Mouse (Mus musculus) testis, adult 2 months (tissue): ENCODE measurements around the gene Rpl41. TPM values are rescaled to one million over a fixed set of nuclear protein-coding genes. Genes with fewer than 3 reads are reported as not detected.

Experiments used
- H3K27ac ChIP-seq: fragments of 200-500 bp; 2 replicates; pipeline ENCODE4 v1.5.1; 2012; ENCODE audit warnings: low read depth, low read length; ENCODE audit not compliant: control insufficient read depth, insufficient read depth
- H3K27me3 ChIP-seq: fragments of 200-500 bp; 2 replicates; pipeline ENCODE4 v1.6.1; 2012; ENCODE audit warnings: mild to moderate bottlenecking, low read length, moderate library complexity; ENCODE audit not compliant: control insufficient read depth, insufficient read depth
- H3K36me3 ChIP-seq: fragments of 200-500 bp; 2 replicates; pipeline ENCODE4 v1.6.1; 2012; ENCODE audit warnings: mild to moderate bottlenecking, low read length; ENCODE audit not compliant: control insufficient read depth, insufficient read depth
- H3K4me1 ChIP-seq: fragments of 200-500 bp; 2 replicates; pipeline ENCODE4 v1.6.1; 2012; ENCODE audit warnings: low read length; ENCODE audit not compliant: control insufficient read depth, insufficient read depth
- H3K4me3 ChIP-seq: fragments of 200-500 bp; 2 replicates; pipeline ENCODE4 v1.5.1; 2012; ENCODE audit warnings: low read depth, mild to moderate bottlenecking, low read length, moderate library complexity, mixed read lengths; ENCODE audit not compliant: control insufficient read depth
- CTCF ChIP-seq: fragments of 200-500 bp; IDR thresholded peaks from 2 replicates; pipeline ENCODE4 v1.5.1; 2012; ENCODE audit warnings: low read depth, mild to moderate bottlenecking, inconsistent platforms, low read length, moderate library complexity; ENCODE audit not compliant: control insufficient read depth, insufficient read depth, insufficient replicate concordance
- POLR2A ChIP-seq: fragments of 200-500 bp; IDR thresholded peaks from 2 replicates; pipeline ENCODE4 v1.6.1; 2012; ENCODE audit warnings: low read depth, mild to moderate bottlenecking, inconsistent platforms, low read length, moderate library complexity; ENCODE audit not compliant: control insufficient read depth
- polyA plus RNA-seq: library from polyadenylated mRNA; depleted of rRNA; stranded (reverse); fragments of >200 nt; gene quantifications from 2 replicates; pipeline ENCODE4 v1.2.3, GENCODE M21; 2012

Rpl41 gene
- polyA plus RNA-seq, 1 experiment, result 1,504 TPM

- no peak overlapping the region; the same call in 1 of the 2 replicates for H3K4me3 ChIP-seq
- no peaks in the 10 kb centered on the region; the same call in 1 of the 2 replicates for H3K27me3 ChIP-seq
- TF ChIP-seq POLR2A, result no peak
- no peak for TF ChIP-seq CTCF
- H3K36me3 ChIP-seq, result no peaks in the 10 kb centered on the region
- peaks cover 11% of the 10 kb centered on the region for H3K4me1 ChIP-seq
- H3K27ac ChIP-seq, result no peak overlapping the region
These were observed 33.1 kb downstream of the Rpl41 start for GRCm38 (mm10) chr10:128516029-128516428.

GRCm38 (mm10) chr10:128515044-128515443 is 34.1 kb downstream of the Rpl41 start:
- Histone ChIP-seq H3K36me3 (no peaks in the 10 kb centered on the region), H3K27me3 (no peaks in the 10 kb centered on the region; the same call in 1 of the 2 replicates), H3K4me1 (peaks cover 11% of the 10 kb centered on the region), H3K27ac (no peak overlapping the region), H3K4me3 (no peak overlapping the region)
- no peak for TF ChIP-seq CTCF
- TF ChIP-seq POLR2A, result no peak

- H3K4me3 ChIP-seq, result no peak overlapping the region
- peaks cover 9% of the 10 kb centered on the region for H3K4me1 ChIP-seq
- H3K27ac ChIP-seq, result no peak overlapping the region
These were observed 37.3 kb downstream of the Rpl41 start for GRCm38 (mm10) chr10:128511761-128512160.

DNA sequence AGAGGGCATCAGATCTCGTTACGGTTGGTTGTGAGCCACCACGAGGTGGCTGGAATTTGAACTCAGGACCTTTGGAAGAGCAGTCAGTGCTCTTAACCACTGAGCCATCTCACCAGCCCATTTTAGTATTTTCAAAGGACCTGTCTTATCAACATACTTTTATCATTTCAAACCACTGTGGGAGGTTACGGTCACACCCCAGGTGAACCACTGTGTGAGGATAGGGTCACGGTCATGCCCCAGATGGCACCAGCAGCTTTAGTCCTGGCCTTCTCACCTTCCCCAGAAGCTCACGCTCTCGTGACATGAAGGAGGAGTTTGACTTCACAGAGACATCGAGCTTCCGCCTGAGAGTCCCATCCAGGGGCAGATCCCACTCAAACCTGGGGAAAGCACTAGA is 37.9 kb downstream of the Rpl41 start:
- Histone ChIP-seq H3K4me3 (no peak overlapping the region), H3K4me1 (peaks cover 7% of the 10 kb centered on the region), H3K27ac (no peak overlapping the region), H3K27me3 (no peaks in the 10 kb centered on the region; the same call in 1 of the 2 replicates), H3K36me3 (no peaks in the 10 kb centered on the region)
- TF ChIP-seq POLR2A (no peak), CTCF (no peak)

More at GRCm38 (mm10) chr10:128511761-128512160, 37.3 kb downstream of the Rpl41 start:
- Histone ChIP-seq H3K27me3 (no peaks in the 10 kb centered on the region; the same call in 1 of the 2 replicates), H3K36me3 (no peaks in the 10 kb centered on the region)
- no peak for TF ChIP-seq CTCF
- no peak for TF ChIP-seq POLR2A

DNA sequence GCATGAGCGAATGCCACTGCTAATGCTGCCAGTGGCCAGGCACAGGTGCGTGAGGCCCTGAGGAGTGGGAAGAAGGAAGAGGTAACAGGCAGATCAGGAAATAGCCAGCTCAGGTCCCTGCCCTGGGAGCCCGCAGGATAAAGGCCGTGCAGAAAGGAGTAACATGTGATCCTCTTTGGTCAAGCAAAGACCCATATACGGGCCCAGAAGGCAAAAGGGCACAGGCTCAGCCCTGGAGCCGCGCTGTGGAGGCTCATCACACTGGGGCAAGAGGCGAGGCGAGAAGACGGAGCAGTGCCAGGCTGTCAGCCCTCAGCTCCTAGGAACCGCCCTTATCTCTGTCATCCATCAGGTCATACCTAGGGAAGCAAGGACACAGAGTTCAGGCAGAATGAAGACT is 38.8 kb downstream of the Rpl41 start:
- Histone ChIP-seq H3K27ac (no peak overlapping the region), H3K4me3 (no peak overlapping the region), H3K27me3 (no peaks in the 10 kb centered on the region), H3K36me3 (no peaks in the 10 kb centered on the region), H3K4me1 (no peaks in the 10 kb centered on the region)
- TF ChIP-seq POLR2A (no peak), CTCF (no peak)

DNA sequence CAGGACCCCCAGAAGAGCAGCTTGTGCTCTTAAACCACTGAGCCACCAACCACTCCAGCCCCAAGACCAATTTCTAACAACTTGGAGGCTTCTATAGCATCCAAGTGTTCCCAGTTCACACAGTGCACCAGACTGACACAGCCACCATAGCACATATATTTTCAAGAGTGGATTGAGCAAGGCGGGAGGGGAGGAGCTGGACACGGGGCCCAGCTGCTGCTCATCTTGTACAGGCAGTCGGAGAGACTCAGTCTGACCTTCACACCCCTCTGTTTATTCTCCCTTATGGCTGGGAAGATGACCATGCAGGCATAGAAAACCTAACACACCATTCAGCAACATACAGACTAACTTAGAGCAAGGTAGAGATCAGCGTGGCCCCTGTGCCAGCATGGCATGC is 39.3 kb downstream of the Rpl41 start:
- no peaks in the 10 kb centered on the region for H3K36me3 ChIP-seq
- no peaks in the 10 kb centered on the region for H3K27me3 ChIP-seq
- H3K4me1 ChIP-seq, result no peaks in the 10 kb centered on the region; the same call in 1 of the 2 replicates
- H3K27ac ChIP-seq, result no peak overlapping the region
- no peak overlapping the region for H3K4me3 ChIP-seq
- TF ChIP-seq CTCF, result no peak
- TF ChIP-seq POLR2A, result no peak

DNA sequence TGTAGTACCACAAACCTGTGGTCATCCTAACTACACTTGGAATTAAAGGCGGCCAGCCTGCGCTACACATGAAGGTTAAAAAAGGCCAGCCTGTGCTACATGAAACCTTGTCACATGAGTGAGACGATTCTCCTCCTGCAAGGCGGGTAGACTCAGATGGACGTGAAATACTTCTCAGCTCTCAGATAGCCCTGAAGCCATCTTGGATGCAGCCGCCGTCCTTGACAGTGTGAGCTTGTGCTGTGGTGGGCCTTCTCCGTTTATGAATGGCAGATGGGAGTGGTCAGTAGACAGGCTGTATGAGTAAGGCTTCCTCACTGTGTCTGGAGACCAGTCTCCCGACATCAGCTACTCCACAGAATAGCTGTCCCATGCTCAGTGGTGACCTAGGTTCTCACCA is 39.9 kb downstream of the Rpl41 start:
- TF ChIP-seq POLR2A (no peak), CTCF (no peak)
- Histone ChIP-seq H3K27ac (no peak overlapping the region), H3K4me1 (peaks cover 2% of the 10 kb centered on the region)

GRCm38 (mm10) chr10:128508260-128508659 is 40.8 kb downstream of the Rpl41 start:
- peaks cover 2% of the 10 kb centered on the region for H3K4me1 ChIP-seq
- no peak overlapping the region for H3K27ac ChIP-seq
- TF ChIP-seq CTCF (no peak), POLR2A (no peak)
- no peak overlapping the region for H3K4me3 ChIP-seq
- no peaks in the 10 kb centered on the region for H3K27me3 ChIP-seq
- H3K36me3 ChIP-seq, result no peaks in the 10 kb centered on the region

More for the DNA sequence above, 39.9 kb downstream of the Rpl41 start:
- Histone ChIP-seq H3K4me3 (no peak overlapping the region), H3K36me3 (no peaks in the 10 kb centered on the region), H3K27me3 (no peaks in the 10 kb centered on the region)
